Mouse (Mus musculus) megakaryocyte, embryonic 14.5 days (primary cell): ENCODE measurements around the gene Calhm5.

Experiments
- FLI1 ChIP-seq: IDR thresholded peaks from 2 replicates; pipeline ENCODE4 v1.6.1; 2012; ENCODE audit warnings: low read length, inconsistent platforms, mixed read lengths
- GATA1 ChIP-seq: IDR thresholded peaks from 3 replicates; pipeline ENCODE4 v1.6.1; 2012; ENCODE audit warnings: mixed read lengths, low read length, inconsistent platforms, borderline replicate concordance

GRCm38 (mm10) chr10:34127392-34128378 is 31.4 kb upstream of the Calhm5 start, which contains the start of gene Calhm6:
- TF ChIP-seq GATA1 (no peak), FLI1 (no peak)
